Mouse (Mus musculus) forebrain, embryonic 11.5 days (tissue): ENCODE results near the gene Raf1. TPM values are rescaled to one million over a fixed set of nuclear protein-coding genes. Genes with fewer than 3 reads are reported as not detected.
A peak's percentile ranks its signal among the peaks of the same experiment; 100 is the strongest.

Experiments
- ATAC-seq: fragments of 200-750 bp; cut with Nextera tagmentation; replicated peaks from 2 replicates; pipeline ENCODE4 v1.8.0; 2017; ENCODE audit warnings: moderate TSS enrichment; ENCODE audit not compliant: low FRiP score
- DNase-seq: peaks from one replicate; pipeline ENCODE4 v3.0.0-alpha.2; 2017; ENCODE audit warnings: low spot score
- H3K27ac ChIP-seq: fragments of 300-500 bp; sonication (generic); 2 replicates; pipeline ENCODE4 v1.5.1; 2014; ENCODE audit warnings: low read depth, low read length
- H3K27me3 ChIP-seq: fragments of 300-500 bp; sonication (generic); 2 replicates; pipeline ENCODE4 v1.6.1; 2014; ENCODE audit warnings: mild to moderate bottlenecking, low read length, mixed read lengths; ENCODE audit not compliant: control insufficient read depth, insufficient read depth
- H3K36me3 ChIP-seq: fragments of 300-500 bp; sonication (generic); 2 replicates; pipeline ENCODE4 v1.6.1; 2014; ENCODE audit warnings: mild to moderate bottlenecking, low read length, moderate library complexity, mixed read lengths; ENCODE audit not compliant: control insufficient read depth, insufficient read depth
- H3K4me1 ChIP-seq: fragments of 300-500 bp; sonication (generic); replicated peaks from 2 replicates; pipeline ENCODE4 v1.6.1; 2014; ENCODE audit warnings: low read length, mixed read lengths; ENCODE audit not compliant: control insufficient read depth, insufficient read depth
- H3K4me2 ChIP-seq: fragments of 300-500 bp; sonication (generic); 2 replicates; pipeline ENCODE4 v1.6.1; 2014; ENCODE audit warnings: low read depth, mild to moderate bottlenecking, low read length, moderate library complexity, mixed read lengths; ENCODE audit not compliant: severe bottlenecking
- H3K4me3 ChIP-seq: fragments of 300-500 bp; sonication (generic); 2 replicates; pipeline ENCODE4 v1.5.1; 2014; ENCODE audit warnings: low read depth, low read length
- H3K9ac ChIP-seq: fragments of 300-500 bp; sonication (generic); 2 replicates; pipeline ENCODE4 v1.6.1; 2014; ENCODE audit warnings: low read length
- H3K9me3 ChIP-seq: fragments of 300-500 bp; sonication (generic); 2 replicates; pipeline ENCODE4 v1.6.1; 2016; ENCODE audit warnings: low read length, mixed read lengths; ENCODE audit not compliant: control insufficient read depth
- WGBS: fragments of 180-500 bp; shearing (Covaris S2); extraction: QIAGEN DNeasy Blood & Tissue Kit; methylation state at CpG from one replicate; pipeline ENCODE4 v1.1.7; 2014; 5-methylcytosine and 5-hydroxymethylcytosine counted together
- polyA plus RNA-seq: library from polyadenylated mRNA; unstranded; fragments of >200 nt; fragmentation: Nextera tagmentation; extraction: Ambion mirVana; gene quantifications from 2 replicates; pipeline ENCODE4 v1.2.1, GENCODE M21; 2014

Raf1 gene
- 153 and 175 TPM in 2 replicates for polyA plus RNA-seq

GRCm38 (mm10) chr6:115676452-115677128 lies at the start of gene Raf1:
Raf1 (minus strand) TSS chr6:115676635.
- H3K27ac ChIP-seq = peak within 1 kb of the TSS; percentile 96
- ATAC-seq = peak; percentile 98
- H3K27me3 ChIP-seq = no peaks in the 10 kb centered on the region
- peak; percentile 98 for DNase-seq
- peak within 1 kb of the TSS; percentile 100 for H3K9ac ChIP-seq
- H3K4me1 ChIP-seq = peaks cover 5% of the 10 kb centered on the region
- WGBS = 1% methylated on average over 51 of the region's 51 CpGs
- H3K36me3 ChIP-seq = no peaks in the 10 kb centered on the region
- peak within 1 kb of the TSS; percentile 81 for H3K4me2 ChIP-seq
- peak within 1 kb of the TSS; percentile 96 for H3K4me3 ChIP-seq
- no peaks in the 10 kb centered on the region for H3K9me3 ChIP-seq

GRCm38 (mm10) chr6:115722246-115722645 lies 45.8 kb upstream of the Raf1 start:
- Histone ChIP-seq H3K36me3 (no peaks in the 10 kb centered on the region), H3K27ac (no peak overlapping the region), H3K4me3 (no peak overlapping the region), H3K4me2 (no peak overlapping the region), H3K4me1 (no peaks in the 10 kb centered on the region), H3K27me3 (no peaks in the 10 kb centered on the region), H3K9ac (no peak overlapping the region), H3K9me3 (no peaks in the 10 kb centered on the region)
- DNase-seq (no peak), ATAC-seq (no peak)
- WGBS = 91% methylated on average over 5 of the region's 5 CpGs

- Histone ChIP-seq H3K9ac (peak overlapping the region; percentile 35), H3K36me3 (no peaks in the 10 kb centered on the region), H3K27ac (no peak overlapping the region), H3K4me2 (peak overlapping the region; percentile 45), H3K9me3 (no peaks in the 10 kb centered on the region), H3K27me3 (no peaks in the 10 kb centered on the region), H3K4me1 (no peaks in the 10 kb centered on the region), H3K4me3 (peak overlapping the region; percentile 15; the same call in 1 of the 2 replicates)
- 1% methylated on average over 15 of the region's 15 CpGs for WGBS
- DNase-seq = peak; percentile 76
- peak; percentile 92 for ATAC-seq
Observed at GRCm38 (mm10) chr6:115717715-115718558, 41.5 kb upstream of the Raf1 start.

GRCm38 (mm10) chr6:115717101-115717652 lies 40.7 kb upstream of the Raf1 start:
- Histone ChIP-seq H3K9me3 (no peaks in the 10 kb centered on the region), H3K4me1 (no peaks in the 10 kb centered on the region), H3K27ac (no peak overlapping the region), H3K27me3 (no peaks in the 10 kb centered on the region), H3K4me2 (peak overlapping the region; percentile 18; the same call in 1 of the 2 replicates), H3K9ac (peak overlapping the region; percentile 21; the same call in 1 of the 2 replicates), H3K36me3 (no peaks in the 10 kb centered on the region), H3K4me3 (no peak overlapping the region)
- 17% methylated on average over 8 of the region's 8 CpGs for WGBS
- peak; percentile 31 for ATAC-seq
- no peak for DNase-seq

GRCm38 (mm10) chr6:115711261-115711660 lies 34.8 kb upstream of the Raf1 start:
- no peak overlapping the region for H3K4me2 ChIP-seq
- 83% methylated on average over 2 of the region's 3 CpGs for WGBS
- no peak for ATAC-seq

GRCm38 (mm10) chr6:115702901-115703300 lies 26.5 kb upstream of the Raf1 start:
- no peak for DNase-seq

More at GRCm38 (mm10) chr6:115711261-115711660, 34.8 kb upstream of the Raf1 start:
- H3K27me3 ChIP-seq = no peaks in the 10 kb centered on the region
- no peak for DNase-seq
- no peak overlapping the region for H3K27ac ChIP-seq
- no peak overlapping the region for H3K9ac ChIP-seq
- no peaks in the 10 kb centered on the region for H3K36me3 ChIP-seq
- H3K4me1 ChIP-seq = no peaks in the 10 kb centered on the region
- no peaks in the 10 kb centered on the region for H3K9me3 ChIP-seq
- no peak overlapping the region for H3K4me3 ChIP-seq

GRCm38 (mm10) chr6:115701302-115701701 lies 24.9 kb upstream of the Raf1 start:
- ATAC-seq (no peak), DNase-seq (peak; percentile 50)
- no peaks in the 10 kb centered on the region for H3K27me3 ChIP-seq
- H3K9me3 ChIP-seq = no peaks in the 10 kb centered on the region
- H3K27ac ChIP-seq = no peak overlapping the region
- no peak overlapping the region for H3K4me2 ChIP-seq
- H3K36me3 ChIP-seq = no peaks in the 10 kb centered on the region
- whole genome bisulfite sequencing = 47% methylated on average over 11 of the region's 11 CpGs
- no peak overlapping the region for H3K4me3 ChIP-seq
- H3K9ac ChIP-seq = no peak overlapping the region
- H3K4me1 ChIP-seq = no peaks in the 10 kb centered on the region

More at GRCm38 (mm10) chr6:115702901-115703300, 26.5 kb upstream of the Raf1 start:
- H3K4me1 ChIP-seq = no peaks in the 10 kb centered on the region
- no peak overlapping the region for H3K9ac ChIP-seq
- ATAC-seq = no peak
- no peak overlapping the region for H3K27ac ChIP-seq
- no peaks in the 10 kb centered on the region for H3K27me3 ChIP-seq
- H3K4me2 ChIP-seq = no peak overlapping the region
- no peaks in the 10 kb centered on the region for H3K9me3 ChIP-seq
- H3K36me3 ChIP-seq = no peaks in the 10 kb centered on the region
- no peak overlapping the region for H3K4me3 ChIP-seq
- 82% methylated on average over 5 of the region's 5 CpGs for whole genome bisulfite sequencing

GRCm38 (mm10) chr6:115700778-115701177 lies 24.3 kb upstream of the Raf1 start:
- H3K9ac ChIP-seq = no peak overlapping the region
- H3K4me1 ChIP-seq = no peaks in the 10 kb centered on the region
- H3K9me3 ChIP-seq = no peaks in the 10 kb centered on the region
- DNase-seq (no peak), ATAC-seq (no peak)
- no peaks in the 10 kb centered on the region for H3K36me3 ChIP-seq
- no peak overlapping the region for H3K4me2 ChIP-seq
- H3K4me3 ChIP-seq = no peak overlapping the region
- no peaks in the 10 kb centered on the region for H3K27me3 ChIP-seq
- H3K27ac ChIP-seq = no peak overlapping the region
- 97% methylated on average over 1 of the region's 1 CpGs for WGBS
